Comparison of ENCODE assay signal across 15 mouse cellular contexts in genomic region chr7:122477566-122478564, GRCm38 (mm10).
DNase-seq lines count a peak whose midpoint lies in the region; ATAC-seq and TF ChIP-seq lines count a peak whose summit lies in the region.
"Had no signal": no experiment of that assay in that cellular context is flagged by ENCODE, and none has a peak within 500 bp of the region (broad histone marks: within the 10 kb centered on the region; RNA-seq: fewer than 3 reads in every experiment).

No protein-coding gene starts in this region.

- no peaks in the 10 kb centered on the region for H3K9me3 ChIP-seq in hindbrain, embryonic 13.5 days
- H3K9me3 ChIP-seq in neural tube, embryonic 13.5 days: peaks cover 8% of the 10 kb centered on the region; the same call in 1 of the 2 replicates
- H3K9me3 ChIP-seq: liver, embryonic 15.5 days had no signal

- H3K4me2 ChIP-seq in hindbrain, embryonic 13.5 days: peak overlapping the region; percentile 35
- peak overlapping the region; percentile 38 for H3K4me2 ChIP-seq in neural tube, embryonic 13.5 days
- H3K4me2 ChIP-seq: liver, embryonic 15.5 days had no signal

- H3K27ac ChIP-seq in left cerebral cortex, adult 2 months: peak overlapping the region; percentile 63
- H3K27ac ChIP-seq in hindbrain, embryonic 13.5 days: peak overlapping the region; percentile 82
- H3K27ac ChIP-seq in neural tube, embryonic 13.5 days (replicated peaks): peak overlapping the region; percentile 71
- H3K27ac ChIP-seq: heart, embryonic 10.5 days; liver, embryonic 15.5 days had no signal

- H3K4me3 ChIP-seq in left cerebral cortex, adult 2 months: no peak overlapping the region
- H3K4me3 ChIP-seq in hindbrain, embryonic 13.5 days: no peak overlapping the region
- no peak overlapping the region for H3K4me3 ChIP-seq in neural tube, embryonic 13.5 days
- H3K4me3 ChIP-seq: heart, embryonic 10.5 days; liver, embryonic 15.5 days had no signal

- no peak for TF ChIP-seq CTCF in left cerebral cortex, adult 2 months (IDR thresholded peaks at IDR 0.05)

- no peak for DNase-seq in left cerebral cortex, adult 2 months (ENCODE audit: extremely low spot score in 1 of 2, low spot score in 2 of 2)
- DNase-seq in left cerebral cortex, adult 8-10 months (ENCODE audit: low spot score in 2 of 2): no peak
- peak; percentile 54 for DNase-seq in embryo, embryonic 11 days
- DNase-seq in liver: no peak
- no peak for DNase-seq in adipocyte (ENCODE audit: low spot score)
- DNase-seq in spleen, adult 18-20 months: no peak
- DNase-seq: adrenal gland, postnatal 10 days; cerebellum, adult 8-10 months; kidney, adult 18-20 months; thymus, postnatal 25 days had no signal

- peak; percentile 74 for ATAC-seq in hindbrain, embryonic 13.5 days (ENCODE audit: low FRiP score)
- ATAC-seq in neural tube, embryonic 13.5 days (ENCODE audit: low read depth): peak; percentile 70; the same call in 1 of the 2 replicates
- ATAC-seq: CD4-positive, CD25-positive, alpha-beta regulatory T cell, adult 4 months had no signal

- peaks cover 32% of the 10 kb centered on the region for H3K4me1 ChIP-seq in hindbrain, embryonic 13.5 days (replicated peaks)
- peaks cover 27% of the 10 kb centered on the region for H3K4me1 ChIP-seq in neural tube, embryonic 13.5 days (replicated peaks)
- H3K4me1 ChIP-seq: liver, embryonic 15.5 days had no signal

- no peaks in the 10 kb centered on the region for H3K27me3 ChIP-seq in hindbrain, embryonic 13.5 days
- no peaks in the 10 kb centered on the region for H3K27me3 ChIP-seq in neural tube, embryonic 13.5 days
- H3K27me3 ChIP-seq: liver, embryonic 15.5 days had no signal

- WGBS in hindbrain, embryonic 13.5 days: 6% methylated on average over 21 of the region's 21 CpGs
- 9% methylated on average over 21 of the region's 21 CpGs for WGBS in neural tube, embryonic 13.5 days

- H3K36me3 ChIP-seq in hindbrain, embryonic 13.5 days: no peaks in the 10 kb centered on the region
- H3K36me3 ChIP-seq in neural tube, embryonic 13.5 days: no peaks in the 10 kb centered on the region
- H3K36me3 ChIP-seq: heart, embryonic 10.5 days; liver, embryonic 15.5 days had no signal

- H3K9ac ChIP-seq in hindbrain, embryonic 13.5 days: peak overlapping the region; percentile 40
- peak overlapping the region; percentile 49 for H3K9ac ChIP-seq in neural tube, embryonic 13.5 days
- H3K9ac ChIP-seq: liver, embryonic 15.5 days had no signal

- intact Hi-C loops in left cerebral cortex, adult 2 months (cut with DNase I): loop anchor here (2.0 to 5.0 kb wide), 2 partner anchors 89 to 195 kb away; no protein-coding TSS in a partner anchor
